Mouse (Mus musculus) adrenal gland (tissue): ENCODE measurements around the gene Poldip3.

ENCODE experiments used
- intact Hi-C: fragments of 180-260 bp; cut with DNase I; formaldehyde crosslinking; loops from one replicate; pipeline ENCODE4 v1.15.1; 2025

The Poldip3 gene

GRCm38 (mm10) chr15:83165526-83166315, 16.5 kb upstream of the Poldip3 start:
- intact Hi-C loops: no loop called here

GRCm38 (mm10) chr15:83164971-83165471, 15.8 kb upstream of the Poldip3 start:
- intact Hi-C loops: no loop called here

GRCm38 (mm10) chr15:83162818-83163485, 13.8 kb upstream of the Poldip3 start:
- intact Hi-C loops: no loop called here

DNA sequence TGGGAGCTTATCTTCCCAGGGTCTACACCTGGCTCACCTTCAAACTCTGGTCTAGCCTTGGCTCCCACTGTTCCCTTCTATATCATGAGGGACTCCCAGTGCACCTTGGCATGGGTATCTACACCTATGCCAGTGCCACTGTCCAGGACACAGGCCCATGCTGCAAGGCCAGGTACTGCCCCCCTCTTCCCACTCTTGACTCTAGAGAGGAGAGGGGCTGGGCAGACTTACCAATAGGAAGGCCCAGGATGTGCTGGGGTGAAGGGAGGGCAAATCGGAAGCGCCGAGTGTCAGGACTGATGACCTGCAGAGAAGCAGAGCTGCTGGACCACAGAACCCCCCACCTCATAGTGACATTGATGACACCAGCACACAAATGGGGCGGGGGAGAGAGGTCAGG, 12.8 kb upstream of the Poldip3 start:
- intact Hi-C loops: no loop called here

DNA sequence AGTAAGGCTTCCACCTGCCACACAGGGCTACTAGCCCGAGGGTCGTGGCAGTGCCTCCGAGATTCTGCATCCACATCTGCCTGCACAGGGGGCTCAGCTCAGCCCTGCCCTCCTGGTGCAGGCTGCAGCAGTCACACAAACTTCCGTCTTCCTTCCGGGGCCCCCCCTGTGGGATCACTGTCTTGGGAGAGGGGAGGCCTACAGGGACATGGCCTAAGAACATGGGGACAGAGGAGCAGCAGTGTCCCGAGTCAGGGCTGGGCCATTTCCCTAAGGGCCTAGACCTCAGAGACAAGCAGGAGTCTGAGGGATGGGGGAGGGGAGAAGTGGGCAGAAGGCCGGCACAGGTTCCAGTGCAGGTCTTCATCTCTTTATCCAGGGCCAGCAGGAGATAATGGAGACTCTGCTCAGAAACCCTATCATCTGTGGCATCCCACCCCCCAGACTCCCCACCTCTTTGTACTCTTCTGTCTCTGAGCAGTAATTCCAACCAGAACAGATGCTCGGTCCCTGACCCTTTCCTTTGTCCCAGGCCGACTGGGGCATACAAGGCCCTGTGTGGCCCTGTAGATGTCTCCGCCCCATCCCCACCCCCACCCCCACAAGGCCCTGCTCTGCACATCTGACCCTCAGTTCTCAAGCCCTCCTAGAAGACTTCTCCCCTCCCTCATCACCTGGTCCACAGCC, 12.0 kb upstream of the Poldip3 start:
- intact Hi-C loops: no loop called here

- intact Hi-C loops: no loop called here
Observed at GRCm38 (mm10) chr15:83160561-83160960, 11.4 kb upstream of the Poldip3 start.

DNA sequence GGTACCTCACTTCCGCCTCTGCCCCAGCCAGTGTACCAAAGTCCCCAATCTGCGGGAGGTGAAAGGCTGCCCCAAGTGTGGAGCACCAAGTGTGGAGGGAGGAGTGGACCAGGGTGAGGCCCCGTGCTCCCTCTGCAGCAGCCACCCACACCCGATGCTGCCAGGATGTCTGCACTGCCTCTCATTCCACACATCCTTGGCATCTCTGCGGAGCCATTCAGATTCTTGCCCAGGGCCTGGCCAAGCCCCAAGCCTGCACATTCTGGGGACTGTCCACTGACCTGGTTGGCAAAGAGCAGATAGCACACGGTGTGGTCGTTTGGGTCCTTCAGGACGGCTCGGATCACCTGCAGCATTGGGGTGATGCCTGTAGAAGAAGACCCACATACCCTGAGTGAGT, 10.6 kb upstream of the Poldip3 start:
- intact Hi-C loops: loop anchor here (5.0 kb wide), 1 partner anchor 47 kb away; no protein-coding TSS in a partner anchor

- intact Hi-C loops: loop anchor here (5.0 kb wide), 1 partner anchor 49 kb away; no protein-coding TSS in a partner anchor
Observed at GRCm38 (mm10) chr15:83158587-83159160, 9.5 kb upstream of the Poldip3 start.

- intact Hi-C loops: loop anchor here (5.0 kb wide), 1 partner anchor 50 kb away; no protein-coding TSS in a partner anchor
Observed at GRCm38 (mm10) chr15:83157667-83158064, 8.5 kb upstream of the Poldip3 start.

DNA sequence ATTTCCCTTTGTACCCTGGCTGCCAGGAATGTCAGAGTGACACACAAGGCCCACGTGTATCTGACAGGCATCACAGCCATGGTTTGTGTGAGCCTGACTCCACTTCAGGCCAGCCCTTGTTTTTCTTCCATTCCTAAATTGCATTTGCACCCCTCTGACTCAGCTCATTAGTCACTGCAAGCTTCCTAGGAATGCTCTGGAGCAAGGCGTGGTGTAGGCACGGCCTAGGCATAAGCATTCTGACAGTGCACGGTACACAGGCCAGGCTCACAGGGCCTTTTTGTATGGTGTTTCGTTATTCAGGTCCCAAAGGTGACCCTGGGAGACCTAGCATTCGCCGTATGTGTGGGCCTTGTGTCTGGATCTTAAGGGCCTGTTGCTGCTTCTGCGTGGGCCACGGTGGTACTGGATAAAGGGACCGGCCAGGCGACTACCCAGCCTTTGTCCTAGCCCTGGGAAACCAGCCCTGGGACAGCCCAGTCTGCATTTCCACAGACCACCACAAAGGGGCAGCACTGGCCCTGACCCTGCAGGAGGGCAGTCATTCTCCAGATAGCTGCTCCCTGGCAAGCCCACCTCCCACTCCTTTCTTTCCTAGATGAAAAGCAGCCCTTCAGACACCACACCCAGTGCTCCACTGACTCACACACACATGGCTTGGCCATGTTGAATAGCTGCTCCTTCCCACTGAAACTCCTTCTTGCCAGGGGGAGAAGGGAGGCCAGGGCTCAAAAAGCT, 7.9 kb upstream of the Poldip3 start:
- intact Hi-C loops: loop anchor here (5.0 kb wide), 1 partner anchor 50 kb away; no protein-coding TSS in a partner anchor

- intact Hi-C loops: loop anchor here (5.0 kb wide), 1 partner anchor 51 kb away; no protein-coding TSS in a partner anchor
Observed at GRCm38 (mm10) chr15:83155672-83156419, 6.7 kb upstream of the Poldip3 start.

- intact Hi-C loops: no loop called here
Observed at GRCm38 (mm10) chr15:83154309-83154708, 5.1 kb upstream of the Poldip3 start.

DNA sequence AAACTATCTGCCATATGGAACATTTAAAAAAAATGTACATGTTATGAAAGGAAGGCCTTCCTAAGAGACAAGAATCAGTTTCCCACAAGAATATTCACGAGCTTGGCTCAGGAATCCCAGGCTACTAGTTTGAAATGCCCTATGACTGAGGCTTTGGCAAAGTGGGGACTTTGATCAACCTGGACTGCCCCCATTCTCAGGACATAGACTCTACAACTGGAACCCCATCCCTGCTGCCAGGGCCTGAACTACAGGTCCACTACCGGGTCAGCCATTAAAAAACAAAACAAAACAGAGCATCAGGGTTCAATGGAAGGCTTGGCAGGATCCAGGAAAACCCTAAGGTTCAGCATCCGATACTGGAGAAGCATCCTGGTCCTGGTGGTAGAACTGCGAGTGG, 1.5 kb upstream of the Poldip3 start:
- intact Hi-C loops: no loop called here

DNA sequence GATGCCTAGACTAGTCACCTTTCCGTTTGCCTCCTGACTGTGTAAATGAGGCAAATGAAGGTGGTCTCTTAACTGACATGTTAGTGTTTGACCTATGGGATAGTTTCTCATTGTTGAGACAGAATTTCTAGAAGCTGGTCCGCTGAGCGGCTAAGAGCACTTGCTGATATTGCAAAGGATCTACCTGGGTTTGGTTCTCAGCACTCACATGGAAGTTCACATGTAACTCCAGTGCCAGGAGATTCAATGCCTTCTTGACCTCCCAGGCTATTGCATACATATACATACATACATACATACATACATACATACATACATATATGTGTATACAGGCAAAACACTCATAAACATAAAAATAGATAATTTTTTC, 874 bp upstream of the Poldip3 start:
- intact Hi-C loops: no loop called here

DNA sequence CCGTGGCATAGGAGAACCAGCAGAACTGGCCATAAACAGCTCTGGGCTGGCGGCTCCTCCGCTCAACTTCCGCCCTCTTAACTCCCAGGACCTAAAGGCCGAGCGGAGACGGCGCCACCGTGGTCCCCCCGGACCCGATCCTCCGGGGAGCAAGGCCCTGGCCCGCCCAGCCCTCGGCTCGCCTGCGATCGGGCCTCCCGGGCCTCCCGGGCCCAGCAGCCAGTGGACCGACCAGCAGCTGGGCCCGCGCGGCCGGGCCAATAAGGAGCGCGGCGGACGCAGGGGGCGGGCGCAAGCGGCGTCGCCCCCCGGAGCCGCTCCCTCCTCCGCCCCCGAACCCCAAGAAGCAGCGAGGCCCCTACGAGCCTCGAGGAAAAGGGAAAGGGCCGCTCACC, 386 bp downstream of the Poldip3 start:
- intact Hi-C loops: no loop called here

DNA sequence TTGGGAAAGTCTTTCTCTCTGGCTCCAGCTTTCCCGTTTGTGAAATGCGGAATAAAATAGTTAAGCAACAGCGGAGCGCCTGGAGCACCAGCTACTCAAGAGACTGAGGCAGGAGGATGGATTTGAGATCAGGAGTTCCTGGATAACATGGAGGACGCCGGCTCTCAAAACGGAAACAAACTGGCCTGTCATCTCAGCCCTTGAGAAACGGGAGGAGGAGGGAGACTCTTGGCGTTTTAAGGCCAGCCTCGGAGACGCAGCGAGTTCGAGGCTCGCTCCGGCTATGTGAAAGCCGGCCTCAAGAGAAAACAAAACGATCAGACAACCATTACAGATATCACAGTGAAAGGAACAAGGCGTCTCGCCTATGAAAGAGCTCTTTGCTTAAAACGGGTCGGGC, 789 bp downstream of the Poldip3 start:
- intact Hi-C loops: no loop called here

- intact Hi-C loops: no loop called here
Observed at GRCm38 (mm10) chr15:83145541-83145940, 3.6 kb downstream of the Poldip3 start.

DNA sequence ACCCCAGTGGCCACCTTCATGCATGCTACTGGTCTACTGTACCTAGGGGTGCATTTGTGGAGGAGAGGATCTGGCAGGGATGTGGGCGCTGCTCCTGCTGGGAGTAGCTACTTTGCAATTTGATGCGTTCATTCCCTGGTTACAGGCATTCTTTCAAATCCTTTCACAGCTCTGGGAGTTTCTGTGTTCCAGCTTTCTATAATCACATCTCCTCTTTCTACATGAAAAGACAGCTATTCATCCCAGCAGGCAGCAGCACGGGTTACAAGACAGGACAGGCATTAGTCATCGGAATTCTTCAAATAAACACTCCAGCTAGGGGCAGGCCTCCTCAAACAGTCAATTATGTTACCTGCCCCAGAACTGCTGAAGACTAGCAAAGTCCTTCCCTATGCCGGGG, 6.3 kb downstream of the Poldip3 start:
- intact Hi-C loops: no loop called here

DNA sequence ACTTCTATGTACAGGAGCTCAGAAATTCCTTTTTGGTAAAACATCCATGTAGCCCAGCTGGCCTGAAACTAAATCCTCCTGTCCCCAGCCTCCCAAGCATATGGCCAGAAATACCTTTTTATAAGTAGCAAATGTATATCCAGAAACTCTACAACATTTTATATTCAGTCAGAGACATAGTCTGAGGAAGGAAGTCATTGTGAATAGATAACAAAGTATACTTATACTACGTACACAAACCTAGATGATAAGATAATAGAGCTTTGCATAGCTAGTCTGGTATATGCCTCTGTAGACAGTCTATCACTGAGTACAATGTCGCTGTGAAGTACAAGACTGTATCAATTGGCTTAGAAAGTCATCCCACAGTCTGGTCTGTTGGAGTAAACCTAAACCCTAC, 13.5 kb downstream of the Poldip3 start:
- intact Hi-C loops: no loop called here

- intact Hi-C loops: no loop called here
Observed at GRCm38 (mm10) chr15:83134671-83135070, 14.5 kb downstream of the Poldip3 start.
